Mouse (Mus musculus) adrenal gland, adult (tissue): Measurements from ENCODE around the gene Coq5.

Experiments
- DNase-seq, 2 experiments: peaks; one replicate each; pipeline ENCODE4 v3.0.0; 2022 to 2023; ENCODE audit warnings: low spot score in 1 of 2; ENCODE audit not compliant: inconsistent age in 2 of 2

The Coq5 gene

GRCm38 (mm10) chr5:115279226-115280049 is at the start of gene Coq5:
Gene Coq5, plus strand, starts transcription at chr5:115279666.
- DNase-seq = peak; percentile 89 to 97

DNA sequence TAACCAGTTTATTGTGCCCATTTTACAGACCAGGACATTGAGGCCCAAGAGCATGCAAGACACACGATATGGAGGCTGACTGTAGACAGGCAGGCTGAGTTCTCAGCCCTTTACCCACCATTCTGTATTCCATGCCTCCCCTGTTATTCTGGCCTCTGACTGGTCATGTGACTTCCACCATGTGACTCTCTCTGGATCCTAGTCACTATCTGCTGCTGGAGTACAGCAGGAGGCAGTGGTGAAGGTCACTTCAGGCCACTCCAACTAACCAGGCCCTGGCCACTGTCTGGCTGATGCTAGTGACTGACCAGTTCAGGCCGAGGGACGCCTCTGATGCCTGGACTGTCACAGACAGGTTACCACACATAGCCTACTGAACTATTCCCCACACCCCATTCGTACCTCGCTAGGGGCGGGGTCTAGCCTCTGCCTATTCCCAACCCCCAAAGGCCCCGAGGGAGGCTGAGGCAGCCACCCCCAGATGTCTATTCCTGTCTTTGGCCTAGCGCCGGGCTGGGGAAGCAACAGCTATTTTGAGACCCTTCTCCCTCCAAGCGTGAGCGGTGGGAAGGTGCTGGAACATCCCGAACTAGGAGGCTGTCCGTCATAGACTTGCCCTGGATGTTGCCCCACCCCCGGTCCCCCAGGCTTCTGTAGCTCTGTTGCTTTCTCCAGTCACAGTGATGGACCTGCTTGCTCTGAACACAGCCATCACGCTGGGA is 48.5 kb upstream of the Coq5 start:
- no peak for DNase-seq

- DNase-seq = no peak
Observed at GRCm38 (mm10) chr5:115231552-115232120, 47.8 kb upstream of the Coq5 start.

DNA sequence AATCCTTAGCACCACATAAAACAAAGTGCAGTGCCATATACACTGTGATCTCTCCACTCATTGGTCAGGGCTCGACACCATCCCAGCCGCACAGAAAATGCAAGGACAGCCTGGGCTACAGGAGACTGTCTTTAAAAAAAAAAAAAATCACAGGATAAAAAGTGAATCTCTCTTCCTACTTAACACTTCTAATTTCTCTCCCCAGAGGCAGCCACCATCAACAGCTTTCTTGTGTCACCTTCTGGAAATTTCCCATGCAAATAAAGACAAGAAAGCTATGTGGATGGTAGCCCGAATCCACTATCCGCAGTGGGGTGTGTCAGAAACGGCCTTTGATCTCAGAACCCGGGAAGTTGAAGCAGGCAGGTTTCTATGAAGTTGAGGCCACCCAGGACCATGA is 47.0 kb upstream of the Coq5 start:
- DNase-seq = no peak

DNA sequence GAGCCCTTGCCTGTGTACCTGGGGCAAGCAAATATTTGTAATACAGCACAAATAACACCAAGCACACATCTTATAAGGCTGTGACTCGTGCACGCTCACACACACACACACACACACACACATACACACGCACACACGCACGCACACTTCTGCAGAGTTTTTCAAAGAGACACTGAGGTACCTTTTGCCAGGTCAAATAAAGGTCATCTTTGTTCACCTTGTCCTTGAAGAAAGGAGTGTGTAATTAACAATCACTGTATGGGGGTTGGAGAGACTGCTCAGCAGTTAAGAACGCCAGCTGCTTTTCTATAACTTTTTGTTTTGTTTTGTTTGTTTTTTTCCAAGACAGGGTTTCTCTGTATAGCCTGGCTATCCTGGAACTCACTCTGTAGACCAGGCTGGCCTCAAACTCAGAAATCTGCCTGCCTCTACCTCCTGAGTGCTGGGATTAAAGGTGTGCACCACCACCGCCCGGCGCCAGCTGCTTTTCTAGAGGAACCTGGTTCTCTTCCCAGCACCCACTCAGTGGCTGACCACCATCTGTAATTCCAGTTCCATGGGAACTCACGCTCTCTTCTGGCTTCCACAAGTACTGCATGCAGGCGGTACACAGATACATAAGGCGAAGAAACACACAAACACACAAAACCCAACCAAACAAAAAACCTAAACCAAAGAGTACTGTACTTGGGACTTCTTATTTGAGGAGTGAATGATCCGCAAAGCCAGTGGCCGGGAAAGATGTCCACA is 46.3 kb upstream of the Coq5 start:
- no peak for DNase-seq

- DNase-seq = no peak
Observed at GRCm38 (mm10) chr5:115234519-115234918, 44.9 kb upstream of the Coq5 start.

- peak; percentile 86 to 92 for DNase-seq
Observed at GRCm38 (mm10) chr5:115235323-115235771, 44.1 kb upstream of the Coq5 start.

GRCm38 (mm10) chr5:115235786-115236263 is 43.6 kb upstream of the Coq5 start, which contains the start of gene Pop5:
Gene Pop5, plus strand, starts transcription at chr5:115235836.
- DNase-seq = peak; percentile 89 to 96

DNA sequence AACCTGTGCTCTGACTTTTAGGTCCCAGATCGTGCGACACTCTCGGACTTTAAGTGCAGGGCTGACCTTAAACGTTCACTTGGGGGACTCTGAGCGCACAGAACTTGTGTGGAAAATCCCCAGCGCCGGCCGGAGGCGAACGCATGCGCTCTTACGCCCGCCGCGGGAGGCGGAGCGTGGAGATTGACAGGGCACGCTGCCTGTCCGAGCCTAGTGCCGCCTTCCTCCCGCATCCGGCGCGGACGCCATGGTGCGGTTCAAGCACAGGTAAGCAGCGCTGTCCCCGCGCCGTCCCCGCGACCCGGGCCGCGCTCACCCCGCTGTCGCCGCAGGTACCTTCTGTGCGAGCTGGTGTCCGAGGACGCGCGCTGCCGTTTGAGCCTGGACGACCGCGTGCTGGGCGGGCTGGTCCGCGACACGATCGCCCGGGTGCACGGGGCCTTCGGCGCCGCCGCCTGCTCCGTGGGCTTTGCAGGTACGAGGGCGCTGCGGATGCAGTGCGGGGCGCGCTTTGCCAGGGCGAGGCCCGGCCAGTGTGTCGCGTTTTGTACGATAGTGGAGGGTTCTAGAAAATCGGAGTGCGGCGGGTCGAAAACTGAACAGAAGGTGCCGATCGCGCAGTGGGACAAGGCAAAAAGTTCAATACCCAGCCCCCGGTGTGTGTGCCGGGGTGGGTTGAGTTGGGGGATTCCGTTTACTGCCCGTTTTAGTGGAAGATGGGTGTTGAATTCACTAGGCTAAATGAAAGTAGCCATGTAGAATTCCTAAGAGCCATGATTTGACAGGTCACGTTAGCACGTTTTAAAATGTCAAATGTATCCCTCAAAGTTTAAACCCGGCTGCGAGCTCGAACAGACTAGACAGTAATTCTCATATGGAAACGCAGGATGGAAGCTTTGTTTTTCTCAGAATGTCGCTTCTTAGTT is 41.4 kb upstream of the Coq5 start:
- DNase-seq = peak; percentile 96 to 98

DNA sequence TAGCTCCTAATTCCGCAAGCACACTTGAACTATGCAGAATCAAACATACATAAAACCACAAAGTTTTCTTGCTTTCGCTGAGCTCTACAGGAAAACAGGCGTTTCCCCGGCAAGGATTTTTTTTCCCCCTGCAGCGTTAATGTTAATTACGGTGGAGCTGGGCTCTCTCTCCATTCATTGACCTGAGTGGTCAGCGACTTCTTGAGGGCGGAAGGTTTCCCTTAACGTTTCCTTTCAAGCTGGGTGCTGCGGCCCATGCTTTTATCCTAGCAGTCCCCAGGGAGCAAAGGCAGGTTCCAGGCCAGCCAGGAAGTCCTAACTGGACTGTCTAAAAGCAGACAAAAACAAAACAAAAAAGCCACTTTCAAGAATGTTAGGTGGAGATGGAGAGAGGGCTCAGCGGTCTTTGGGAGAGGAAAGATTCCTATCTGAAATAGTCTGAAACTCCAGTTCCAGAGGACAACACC is 40.7 kb upstream of the Coq5 start:
- peak; percentile 35 to 71 for DNase-seq

DNA sequence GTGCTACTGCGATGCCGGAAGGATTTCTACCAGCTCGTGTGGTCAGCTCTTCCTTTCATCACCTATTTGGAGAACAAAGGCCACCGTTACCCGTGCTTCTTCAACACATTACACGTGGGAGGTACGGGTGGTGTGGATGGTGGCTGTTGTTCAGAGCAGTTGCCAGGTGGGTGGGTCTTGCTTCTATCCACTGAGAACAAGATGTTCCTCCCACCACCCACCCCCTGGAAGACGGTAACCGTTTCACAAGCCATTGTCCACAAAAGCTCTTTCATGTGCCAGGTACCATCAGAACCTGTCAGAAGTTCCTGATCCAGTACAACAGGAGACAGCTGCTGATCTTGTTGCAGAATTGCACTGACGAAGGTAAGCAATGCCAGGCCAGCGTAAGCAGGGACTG is 39.3 kb upstream of the Coq5 start:
- no peak for DNase-seq

DNA sequence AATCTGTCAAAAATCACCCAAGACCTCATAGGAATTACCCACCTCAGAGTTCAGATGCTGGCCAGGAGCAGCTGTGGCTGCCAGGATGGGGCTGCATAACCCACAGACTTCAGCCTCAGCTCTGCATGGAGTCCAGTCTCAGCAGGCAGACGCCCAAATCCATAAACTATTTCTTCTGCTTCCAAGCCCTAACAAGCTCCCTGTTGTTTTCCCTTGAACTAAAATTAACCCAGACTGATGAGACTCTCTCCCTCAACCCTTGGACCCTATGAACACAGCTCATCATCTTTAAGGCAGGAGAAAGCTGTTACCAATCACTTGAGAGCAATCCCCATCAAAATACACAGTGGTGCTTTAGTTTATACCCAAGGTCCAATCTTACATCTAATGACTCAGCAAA is 24.0 kb upstream of the Coq5 start:
- DNase-seq = no peak

DNA sequence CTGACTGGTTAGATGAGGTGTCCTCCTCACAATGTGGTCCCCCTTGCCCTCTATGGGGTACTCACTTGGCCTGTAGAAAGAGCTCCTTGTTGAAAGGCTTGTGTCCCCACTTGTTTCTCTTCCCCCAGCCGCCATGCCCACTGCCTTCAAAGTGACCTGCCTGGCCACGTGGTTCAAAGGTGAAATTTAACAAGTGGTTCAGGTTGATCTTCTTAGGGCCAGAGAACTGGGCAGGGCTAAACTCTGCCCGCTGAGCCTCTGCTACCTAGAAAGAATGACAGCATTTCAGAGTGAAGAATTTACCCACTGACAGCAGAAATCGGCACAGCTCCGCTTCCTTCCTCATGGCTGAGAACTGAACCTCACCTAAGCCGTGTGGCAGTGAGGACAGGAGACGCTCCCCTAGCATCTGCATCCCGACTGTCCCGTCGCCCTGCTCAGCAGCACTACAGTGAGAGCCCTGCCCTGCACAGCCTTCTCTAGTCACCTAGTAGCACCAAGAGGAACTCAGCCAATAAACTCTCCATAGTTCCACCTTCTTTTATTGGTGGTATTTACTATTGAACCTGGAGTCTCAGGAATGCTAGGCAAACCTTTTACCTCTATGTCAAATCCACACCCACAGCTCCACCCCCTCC is 22.4 kb upstream of the Coq5 start:
- DNase-seq = no peak

- no peak for DNase-seq
Observed at GRCm38 (mm10) chr5:115260356-115260755, 19.1 kb upstream of the Coq5 start.

DNA sequence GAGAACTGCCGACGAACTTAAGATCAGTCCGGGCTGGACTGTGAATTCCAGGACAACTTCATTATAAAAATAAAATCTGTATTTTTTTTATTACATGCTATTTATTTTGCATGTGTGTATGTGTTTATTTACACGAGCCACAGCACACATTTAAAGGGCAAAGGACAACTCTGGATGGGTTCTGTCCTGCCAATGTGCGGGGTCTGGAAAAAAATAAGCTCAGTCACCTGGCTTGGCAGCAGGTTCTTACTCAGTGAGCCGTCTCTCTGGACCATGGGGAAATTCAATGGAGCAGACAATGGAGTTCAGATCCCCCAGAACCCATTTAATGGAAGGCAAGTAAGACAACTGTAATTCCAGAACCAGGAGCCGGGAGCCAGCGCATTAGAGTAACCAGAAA is 18.3 kb upstream of the Coq5 start:
- DNase-seq = no peak

GRCm38 (mm10) chr5:115261880-115262279 is 17.6 kb upstream of the Coq5 start:
- DNase-seq = no peak

DNA sequence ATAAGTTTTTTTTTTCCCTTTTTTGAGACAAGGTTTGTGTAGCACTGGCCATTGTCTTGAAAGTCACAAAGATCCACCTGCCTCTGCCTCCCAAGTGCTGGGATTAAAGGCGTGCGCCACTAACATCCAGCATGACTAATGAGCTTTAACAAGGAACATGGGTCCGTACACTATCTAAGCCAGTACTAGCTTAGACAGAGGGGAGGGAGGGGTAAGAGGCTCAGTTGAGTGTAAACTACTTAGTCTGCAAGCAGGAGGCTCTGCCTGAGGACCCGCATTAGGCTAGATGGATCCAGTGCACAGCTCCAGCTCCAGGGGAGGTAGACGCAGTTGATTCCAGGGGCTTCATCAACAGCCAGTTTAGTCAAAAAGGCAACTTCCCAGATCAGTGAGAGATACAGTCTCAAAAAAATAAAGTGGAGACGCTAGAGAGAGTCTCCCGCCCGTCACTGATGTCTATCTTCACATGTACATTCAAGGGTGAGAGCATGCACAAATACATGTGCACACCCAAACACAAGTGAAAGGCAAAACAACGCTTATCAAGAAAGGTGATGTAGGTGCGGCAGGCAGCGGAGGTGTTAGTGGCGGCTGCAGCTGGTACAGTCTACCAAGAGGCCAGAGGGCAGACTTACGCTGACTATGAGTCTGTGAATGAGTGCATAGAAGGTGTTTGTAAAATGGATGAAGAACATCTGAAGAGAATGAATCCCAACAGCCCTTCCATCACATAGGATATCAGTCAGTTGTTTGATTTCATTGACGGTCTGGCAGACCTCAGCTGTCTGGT is 16.8 kb upstream of the Coq5 start:
- no peak for DNase-seq

GRCm38 (mm10) chr5:115266340-115266739 is 13.1 kb upstream of the Coq5 start:
- DNase-seq = no peak
